Mouse (Mus musculus) myocyte (in vitro differentiated cells): ENCODE measurements around the gene 4930402H24Rik. TPM values are rescaled to one million over a fixed set of nuclear protein-coding genes. Genes with fewer than 3 reads are reported as not detected.
A peak's percentile ranks its signal among the peaks of the same experiment; 100 is the strongest.

Experiments
- H3K27me3 ChIP-seq: one replicate; pipeline ENCODE4 v1.6.1; 2011; ENCODE audit not compliant: control insufficient read depth, insufficient read depth, insufficient read length
- H3K36me3 ChIP-seq: one replicate; pipeline ENCODE4 v1.6.1; 2011; ENCODE audit not compliant: control insufficient read depth, insufficient read depth
- H3K4me2 ChIP-seq: one replicate; pipeline ENCODE4 v1.6.1; 2011; ENCODE audit warnings: low read depth, control low read depth
- H3K4me3 ChIP-seq: one replicate; pipeline ENCODE4 v1.5.1; 2011; ENCODE audit warnings: mild to moderate bottlenecking, control low read depth, moderate library complexity
- H3K79me2 ChIP-seq: one replicate; pipeline ENCODE4 v1.6.1; 2011; ENCODE audit not compliant: control insufficient read depth, insufficient read depth
- H3ac ChIP-seq: one replicate; pipeline ENCODE4 v1.6.1; 2011; ENCODE audit not compliant: control insufficient read depth, insufficient read length
- CEBPB ChIP-seq: IDR thresholded peaks from 2 replicates; pipeline ENCODE4 v1.6.1; 2011; ENCODE audit warnings: mild to moderate bottlenecking, moderate library complexity; ENCODE audit not compliant: poor library complexity, insufficient read depth, severe bottlenecking
- E2F4 ChIP-seq: IDR thresholded peaks from one replicate; pipeline ENCODE4 v1.6.1; 2011; ENCODE audit warnings: mild to moderate bottlenecking, control low read depth, moderate library complexity; ENCODE audit not compliant: insufficient read depth
- MAX ChIP-seq: IDR thresholded peaks from one replicate; pipeline ENCODE4 v1.6.1; 2011; ENCODE audit warnings: low read depth, mild to moderate bottlenecking, control low read depth
- MYOD1 ChIP-seq, 3 experiments: IDR thresholded peaks; one replicate each; pipeline ENCODE4 v1.6.1; 2011; ENCODE audit warnings: control low read depth in 2 of 3, low read depth in 2 of 3, mild to moderate bottlenecking in 2 of 3, moderate library complexity in 1 of 3; ENCODE audit not compliant: insufficient read length in 2 of 3, control insufficient read depth in 1 of 3
- MYOG ChIP-seq, 3 experiments: IDR thresholded peaks; one replicate each; pipeline ENCODE4 v1.6.1; 2011; ENCODE audit warnings: control low read depth in 2 of 3, low read depth in 2 of 3, mild to moderate bottlenecking in 2 of 3; ENCODE audit not compliant: insufficient read length in 2 of 3, control insufficient read depth in 1 of 3, insufficient read depth in 1 of 3
- POLR2A ChIP-seq: IDR thresholded peaks from one replicate; pipeline ENCODE4 v1.6.1; 2011; ENCODE audit warnings: low read depth, mild to moderate bottlenecking, control low read depth, moderate library complexity; ENCODE audit not compliant: insufficient read length
- POLR2AphosphoS2 ChIP-seq: IDR thresholded peaks from one replicate; pipeline ENCODE4 v1.6.1; 2011; ENCODE audit warnings: low read depth, control low read depth; ENCODE audit not compliant: insufficient read length
- REST ChIP-seq: IDR thresholded peaks from one replicate; pipeline ENCODE4 v1.6.1; 2011; ENCODE audit warnings: mild to moderate bottlenecking, control low read depth, moderate library complexity; ENCODE audit not compliant: insufficient read depth, insufficient read length
- SRF ChIP-seq: IDR thresholded peaks from one replicate; pipeline ENCODE4 v1.6.1; 2011; ENCODE audit warnings: low read depth; ENCODE audit not compliant: control insufficient read depth, insufficient read length
- TCF12 ChIP-seq: IDR thresholded peaks from one replicate; pipeline ENCODE4 v1.6.1; 2011; ENCODE audit warnings: mild to moderate bottlenecking, control low read depth; ENCODE audit not compliant: poor library complexity, insufficient read depth, severe bottlenecking
- TCF3 ChIP-seq: IDR thresholded peaks from one replicate; pipeline ENCODE4 v1.6.1; 2011; ENCODE audit warnings: low read depth, control low read depth; ENCODE audit not compliant: insufficient read length
- USF1 ChIP-seq: IDR thresholded peaks from one replicate; pipeline ENCODE4 v1.6.1; 2011; ENCODE audit warnings: low read depth, mild to moderate bottlenecking, control low read depth, moderate library complexity
- polyA plus RNA-seq: library from polyadenylated mRNA; unstranded; fragments of >200 nt; fragmentation: generic; extraction: Trizol; gene quantifications from one replicate; pipeline ENCODE4 v1.2.1, GENCODE M21; 2012; ENCODE audit warnings: missing spikeins

The 4930402H24Rik gene
- polyA plus RNA-seq, 1 experiment = 10.4 TPM

DNA sequence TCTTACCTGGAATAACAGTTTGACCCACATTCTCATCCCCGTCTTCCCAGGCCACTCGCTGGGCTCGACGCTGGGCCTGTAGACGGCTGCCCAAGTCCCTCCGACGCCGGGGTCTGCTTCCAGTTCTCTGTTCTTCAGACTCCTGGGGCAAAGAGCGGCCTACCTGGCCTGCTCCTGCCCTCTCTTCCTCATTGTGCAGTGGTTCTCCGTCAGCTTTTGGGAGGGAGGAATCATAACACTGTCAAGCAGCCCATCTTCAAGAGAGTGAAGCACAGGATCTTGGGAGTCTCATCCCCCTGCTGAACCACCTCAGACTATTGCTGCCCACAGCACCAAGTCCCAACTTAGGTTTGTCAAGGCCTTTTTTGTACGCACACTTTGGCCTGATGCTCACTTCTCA, 242.9 kb downstream of the 4930402H24Rik start:
- no peak overlapping the region for H3ac ChIP-seq
- no peak for TF ChIP-seq CEBPB
- TF ChIP-seq E2F4 = no peak
- TF ChIP-seq MYOD1 (IDR thresholded peaks at IDR 0.05; ENCODE audit: control insufficient read depth in 1 of 3, insufficient read length in 2 of 3, low read depth in 2 of 3) = no peak
- no peak for TF ChIP-seq POLR2A
- no peak for TF ChIP-seq MAX
- no peak for TF ChIP-seq USF1
- no peak for TF ChIP-seq TCF3
- no peak for TF ChIP-seq MYOG (IDR thresholded peaks at IDR 0.05; ENCODE audit: control insufficient read depth in 1 of 3, insufficient read depth in 1 of 3, insufficient read length in 2 of 3, low read depth in 2 of 3)
- TF ChIP-seq TCF12 = no peak
- TF ChIP-seq SRF = no peak
- no peak for TF ChIP-seq REST
- TF ChIP-seq POLR2AphosphoS2 = no peak
- H3K4me3 ChIP-seq = peak overlapping the region; percentile 34
- H3K79me2 ChIP-seq = peaks cover 21% of the 10 kb centered on the region
- H3K36me3 ChIP-seq = peaks cover 23% of the 10 kb centered on the region
- peak overlapping the region; percentile 96 for H3K4me2 ChIP-seq
- H3K27me3 ChIP-seq = no peaks in the 10 kb centered on the region

- Histone ChIP-seq H3K36me3 (peaks cover 51% of the 10 kb centered on the region), H3K27me3 (no peaks in the 10 kb centered on the region), H3K4me3 (no peak overlapping the region), H3K4me2 (no peak overlapping the region), H3ac (no peak overlapping the region), H3K79me2 (peaks cover 10% of the 10 kb centered on the region)
- TF ChIP-seq MAX (no peak), POLR2A (no peak), SRF (no peak), TCF3 (no peak), E2F4 (no peak), USF1 (no peak), REST (no peak), CEBPB (no peak), MYOG (IDR thresholded peaks at IDR 0.05; ENCODE audit: control insufficient read depth in 1 of 3, insufficient read depth in 1 of 3, insufficient read length in 2 of 3, low read depth in 2 of 3) (no peak), MYOD1 (IDR thresholded peaks at IDR 0.05; ENCODE audit: control insufficient read depth in 1 of 3, insufficient read length in 2 of 3, low read depth in 2 of 3) (no peak), TCF12 (no peak), POLR2AphosphoS2 (no peak)
These were observed 247.7 kb downstream of the 4930402H24Rik start for GRCm38 (mm10) chr2:130658530-130658929.

- Histone ChIP-seq H3K36me3 (peaks cover 49% of the 10 kb centered on the region), H3K4me2 (no peak overlapping the region), H3K27me3 (no peaks in the 10 kb centered on the region), H3ac (no peak overlapping the region), H3K4me3 (no peak overlapping the region), H3K79me2 (peaks cover under 1% of the 10 kb centered on the region)
- TF ChIP-seq USF1 = no peak
- TF ChIP-seq TCF3 = no peak
- TF ChIP-seq POLR2AphosphoS2 = no peak
- TF ChIP-seq SRF = no peak
- TF ChIP-seq TCF12 = no peak
- no peak for TF ChIP-seq MYOG (IDR thresholded peaks at IDR 0.05; ENCODE audit: control insufficient read depth in 1 of 3, insufficient read depth in 1 of 3, insufficient read length in 2 of 3, low read depth in 2 of 3)
- TF ChIP-seq E2F4 = no peak
- no peak for TF ChIP-seq POLR2A
- no peak for TF ChIP-seq REST
- TF ChIP-seq MYOD1 (IDR thresholded peaks at IDR 0.05; ENCODE audit: control insufficient read depth in 1 of 3, insufficient read length in 2 of 3, low read depth in 2 of 3) = no peak
- TF ChIP-seq CEBPB = no peak
- no peak for TF ChIP-seq MAX
These were observed 248.7 kb downstream of the 4930402H24Rik start for GRCm38 (mm10) chr2:130657541-130657940.

DNA sequence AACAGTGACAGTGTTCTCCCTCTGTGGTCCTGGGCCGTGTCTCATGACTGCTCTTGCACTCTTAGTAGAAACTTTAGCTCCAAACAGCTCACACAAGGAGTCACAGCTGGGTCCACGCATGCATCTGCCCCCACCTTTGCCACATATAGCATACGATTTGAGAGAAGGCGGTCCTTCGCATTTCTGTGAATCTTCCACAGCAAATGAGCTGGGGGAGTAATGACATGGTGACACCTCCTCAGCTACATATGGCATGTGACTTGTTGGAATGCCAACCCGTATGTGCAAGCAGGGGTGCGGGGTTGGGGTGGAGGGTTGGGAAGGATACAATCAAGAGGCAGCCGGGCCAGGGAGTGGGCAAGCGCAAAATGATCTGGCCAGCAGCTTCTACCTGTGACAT, 249.7 kb downstream of the 4930402H24Rik start:
- peaks cover 40% of the 10 kb centered on the region for H3K36me3 ChIP-seq
- no peak overlapping the region for H3ac ChIP-seq
- TF ChIP-seq USF1 (no peak), MYOG (IDR thresholded peaks at IDR 0.05; ENCODE audit: control insufficient read depth in 1 of 3, insufficient read depth in 1 of 3, insufficient read length in 2 of 3, low read depth in 2 of 3) (no peak), TCF3 (no peak)
- H3K79me2 ChIP-seq = no peaks in the 10 kb centered on the region
- H3K27me3 ChIP-seq = no peaks in the 10 kb centered on the region
- no peak overlapping the region for H3K4me3 ChIP-seq
- H3K4me2 ChIP-seq = no peak overlapping the region

Other genes with a start within 250 kb of the 4930402H24Rik start
- 137 TPM for gene Ddrgk1, start 241.7 kb downstream of the 4930402H24Rik start, polyA plus RNA-seq
- gene Itpa, start 238.8 kb downstream of the 4930402H24Rik start, polyA plus RNA-seq = 54.4 TPM
- 1.4 TPM for gene Slc4a11, start 208.9 kb downstream of the 4930402H24Rik start, polyA plus RNA-seq
- 6.8 TPM for gene Atrn, start 89 bp upstream of the 4930402H24Rik start, polyA plus RNA-seq
- 2.2 TPM for gene Gfra4, start 136.7 kb upstream of the 4930402H24Rik start, polyA plus RNA-seq
- gene Adam33, start 157.4 kb upstream of the 4930402H24Rik start, polyA plus RNA-seq = 0.02 TPM
- gene Siglec1, start 180.4 kb upstream of the 4930402H24Rik start, polyA plus RNA-seq = not detected
- 3.3 TPM for gene Hspa12b, start 220.9 kb upstream of the 4930402H24Rik start, polyA plus RNA-seq
- not detected for gene Gm11037, start 227.1 kb upstream of the 4930402H24Rik start, polyA plus RNA-seq